Mouse (Mus musculus) stomach, postnatal 0 days (tissue): ENCODE measurements around the gene Mogs. TPM values are rescaled to one million over a fixed set of nuclear protein-coding genes. Genes with fewer than 3 reads are reported as not detected.

Source experiments
- ATAC-seq: fragments of 200-750 bp; cut with Nextera tagmentation; 2 replicates; pipeline ENCODE4 v1.8.0; 2017; ENCODE audit not compliant: low FRiP score, low TSS enrichment
- DNase-seq: peaks from one replicate; pipeline ENCODE4 v3.0.0-alpha.2; 2016; ENCODE audit warnings: low spot score
- H3K27ac ChIP-seq: fragments of 300-500 bp; sonication (generic); replicated peaks from 2 replicates; pipeline ENCODE4 v1.5.1; 2014; ENCODE audit warnings: mild to moderate bottlenecking, control low read depth
- H3K27me3 ChIP-seq: fragments of 300-500 bp; sonication (generic); 2 replicates; pipeline ENCODE4 v1.6.1; 2014; ENCODE audit warnings: low read length; ENCODE audit not compliant: control insufficient read depth, insufficient read depth
- H3K36me3 ChIP-seq: fragments of 300-500 bp; sonication (generic); 2 replicates; pipeline ENCODE4 v1.6.1; 2014; ENCODE audit warnings: low read length, mixed read lengths; ENCODE audit not compliant: control insufficient read depth, insufficient read depth
- H3K4me1 ChIP-seq: fragments of 300-500 bp; sonication (generic); replicated peaks from 2 replicates; pipeline ENCODE4 v1.6.1; 2014; ENCODE audit warnings: antibody characterized with exemption; ENCODE audit not compliant: control insufficient read depth, insufficient read depth
- H3K4me2 ChIP-seq: fragments of 300-500 bp; sonication (generic); replicated peaks from 2 replicates; pipeline ENCODE4 v1.6.1; 2014; ENCODE audit warnings: low read depth, mild to moderate bottlenecking, control low read depth, moderate library complexity
- H3K4me3 ChIP-seq: fragments of 300-500 bp; sonication (generic); 2 replicates; pipeline ENCODE4 v1.5.1; 2014; ENCODE audit warnings: low read depth, low read length, control low read depth
- H3K9ac ChIP-seq: fragments of 300-500 bp; sonication (generic); 2 replicates; pipeline ENCODE4 v1.6.1; 2014; ENCODE audit warnings: mild to moderate bottlenecking, low read length, control low read depth, mixed read lengths
- H3K9me3 ChIP-seq: fragments of 300-500 bp; sonication (generic); 2 replicates; pipeline ENCODE4 v1.6.1; 2016; ENCODE audit warnings: low read length; ENCODE audit not compliant: control insufficient read depth
- CTCF ChIP-seq: IDR thresholded peaks from 2 replicates; pipeline ENCODE4 v1.5.1; 2016; ENCODE audit warnings: antibody characterized with exemption, low read depth, mild to moderate bottlenecking, moderate library complexity
- EP300 ChIP-seq: optimal IDR thresholded peaks from 2 replicates; pipeline ENCODE3; 2016; ENCODE audit warnings: antibody characterized with exemption
- WGBS: fragments of 180-500 bp; shearing (Covaris S2); extraction: QIAGEN DNeasy Blood & Tissue Kit; methylation state at CpG from one replicate; pipeline ENCODE4 v1.1.7; 2014; 5-methylcytosine and 5-hydroxymethylcytosine counted together
- polyA plus RNA-seq: library from polyadenylated mRNA; unstranded; fragments of >200 nt; fragmentation: Nextera tagmentation; extraction: Ambion mirVana; gene quantifications from 2 replicates; pipeline ENCODE4 v1.2.1, GENCODE M21; 2015

Mogs gene
- polyA plus RNA-seq, 1 experiment from 2014 or later: 23.2 TPM

DNA sequence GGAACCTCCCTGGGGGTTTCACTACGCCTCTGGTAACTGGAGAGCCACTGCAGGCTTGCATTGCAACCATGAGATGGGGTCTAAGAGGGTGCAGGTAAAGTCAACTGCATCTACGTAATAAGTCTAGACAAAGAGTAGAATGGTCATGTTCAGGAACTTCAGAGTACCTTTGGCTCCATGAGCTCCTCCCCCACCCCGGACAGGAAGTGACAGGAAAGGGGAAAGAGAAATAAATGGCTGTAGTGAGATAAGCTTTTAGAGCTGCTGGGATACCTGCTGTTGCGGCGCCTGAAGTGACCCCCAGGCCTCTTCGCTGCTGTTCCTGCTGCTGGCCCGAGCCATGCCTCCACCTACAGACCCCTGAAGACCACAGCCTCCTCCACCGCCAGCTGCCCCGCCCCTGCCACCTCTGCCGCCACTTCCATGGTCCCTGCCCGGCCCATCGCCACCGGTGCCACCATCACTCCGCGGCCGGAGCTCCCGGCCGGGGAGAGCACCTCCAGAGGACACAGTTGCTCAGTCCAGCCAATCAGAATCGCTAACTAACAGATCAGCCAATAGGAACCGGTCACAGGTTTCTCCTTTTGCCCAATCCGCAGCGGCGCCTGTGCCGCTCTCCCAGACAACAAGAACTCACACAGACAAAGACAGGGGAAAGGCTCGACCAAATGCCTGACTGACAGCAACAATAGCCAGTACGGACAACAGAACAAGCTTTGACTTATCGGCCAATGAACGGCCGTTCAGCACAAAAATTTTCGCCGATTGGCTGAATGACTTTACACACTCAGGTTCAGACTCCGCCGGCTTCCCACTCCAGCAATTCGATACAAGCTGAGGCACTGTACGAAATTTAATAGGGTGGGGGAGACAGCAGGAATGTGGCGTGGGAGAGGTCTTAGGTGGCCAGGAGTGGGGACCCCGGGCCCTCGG, 5.9 kb downstream of the Mogs start, which contains the start of gene Wbp1:
Gene Wbp1, minus strand, starts transcription at position 630 of the 933 bp plus-strand sequence.
- Histone ChIP-seq H3K4me2 (peak within 1 kb of the TSS; percentile 99), H3K9ac (peak within 1 kb of the TSS; percentile 73), H3K4me1 (no peaks in the 10 kb centered on the region; the same call in none of the 2 replicates), H3K36me3 (peaks cover 5% of the 10 kb centered on the region), H3K9me3 (no peaks in the 10 kb centered on the region), H3K27me3 (no peaks in the 10 kb centered on the region), H3K27ac (peak within 1 kb of the TSS; percentile 92), H3K4me3 (peak within 1 kb of the TSS; percentile 70)
- ATAC-seq: peak; percentile 96
- peak; percentile 37 for TF ChIP-seq CTCF
- no peak for TF ChIP-seq EP300
- peak; percentile 96 for DNase-seq
- WGBS: under 1% methylated on average over 38 of the region's 38 CpGs

DNA sequence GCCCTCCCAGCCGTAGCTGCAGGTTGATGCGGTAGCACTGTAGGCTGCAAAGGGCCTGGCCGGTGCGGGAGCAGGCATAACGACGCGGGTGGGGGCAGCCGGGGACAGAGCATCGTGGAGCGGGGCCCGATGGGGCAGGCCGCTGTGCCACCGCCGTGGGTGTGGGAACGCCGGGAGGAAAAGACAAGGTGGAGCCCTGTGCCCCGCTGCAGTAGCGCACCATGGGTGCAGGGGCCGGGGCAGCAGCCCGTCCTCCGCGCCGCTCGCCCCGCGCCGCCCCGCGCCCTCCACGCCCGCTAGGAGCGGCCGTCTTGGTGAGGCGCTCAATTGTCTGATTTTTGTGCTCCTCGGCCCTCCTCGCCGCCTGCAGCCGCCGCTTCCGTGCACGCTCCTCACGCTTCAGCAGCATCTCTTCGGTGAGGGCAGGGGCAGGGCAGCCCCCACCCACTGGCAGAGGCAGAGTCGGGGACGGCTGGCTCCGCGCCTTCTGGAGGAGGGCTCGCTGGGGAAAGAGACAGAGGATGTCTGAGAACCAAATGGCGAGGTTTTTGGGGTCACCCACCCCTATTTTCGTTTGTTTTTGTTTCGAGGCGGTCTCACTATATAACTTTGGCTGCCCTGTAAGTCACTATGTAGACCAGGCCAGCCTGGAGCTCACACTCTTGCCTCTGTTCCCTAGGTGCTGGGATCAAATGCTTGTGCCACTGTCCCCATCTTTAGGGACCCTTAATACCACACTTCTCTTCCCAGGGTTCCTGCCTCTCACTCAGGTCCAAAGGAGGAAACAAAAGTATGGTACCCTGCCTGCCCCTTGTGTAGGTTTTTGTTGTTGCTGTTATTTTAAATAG, 6.8 kb downstream of the Mogs start:
- Histone ChIP-seq H3K9ac (peak overlapping the region; percentile 69), H3K27me3 (no peaks in the 10 kb centered on the region), H3K9me3 (no peaks in the 10 kb centered on the region), H3K27ac (peak overlapping the region; percentile 92), H3K36me3 (peaks cover 5% of the 10 kb centered on the region), H3K4me3 (peak overlapping the region; percentile 70), H3K4me1 (no peaks in the 10 kb centered on the region; the same call in none of the 2 replicates), H3K4me2 (peak overlapping the region; percentile 99)
- ATAC-seq (peak; percentile 43; the same call in 1 of the 2 replicates), DNase-seq (no peak)
- 1% methylated on average over 51 of the region's 52 CpGs for WGBS
- TF ChIP-seq EP300: no peak
- no peak for TF ChIP-seq CTCF

DNA sequence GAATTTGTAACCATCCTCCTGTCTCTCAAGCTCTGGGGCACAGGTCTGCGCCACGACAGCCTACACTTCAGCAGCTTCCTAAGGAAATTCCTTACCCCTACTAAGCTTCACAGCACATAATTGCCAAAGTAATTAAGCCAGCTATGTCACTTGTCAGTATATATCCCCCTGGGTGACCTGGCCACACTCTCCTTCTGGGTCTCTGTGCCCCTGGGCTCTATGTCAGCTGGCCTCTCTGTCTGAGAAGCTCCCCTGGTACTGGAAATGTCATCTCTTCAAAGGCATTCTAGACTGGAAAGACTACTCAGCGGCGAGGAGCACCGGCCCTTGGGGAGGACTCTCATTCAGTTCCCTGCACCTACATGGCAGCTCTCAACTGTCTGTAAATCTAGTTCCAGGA, 7.7 kb downstream of the Mogs start:
- H3K36me3 ChIP-seq: peaks cover 2% of the 10 kb centered on the region
- no peaks in the 10 kb centered on the region; the same call in none of the 2 replicates for H3K4me1 ChIP-seq
- H3K9me3 ChIP-seq: no peaks in the 10 kb centered on the region
- DNase-seq (no peak), ATAC-seq (no peak)
- H3K9ac ChIP-seq: no peak overlapping the region
- H3K27me3 ChIP-seq: no peaks in the 10 kb centered on the region
- TF ChIP-seq EP300 (no peak), CTCF (no peak)
- no peak overlapping the region for H3K4me2 ChIP-seq
- no peak overlapping the region for H3K4me3 ChIP-seq
- no peak overlapping the region for H3K27ac ChIP-seq
- WGBS: 76% methylated on average over 5 of the region's 5 CpGs

DNA sequence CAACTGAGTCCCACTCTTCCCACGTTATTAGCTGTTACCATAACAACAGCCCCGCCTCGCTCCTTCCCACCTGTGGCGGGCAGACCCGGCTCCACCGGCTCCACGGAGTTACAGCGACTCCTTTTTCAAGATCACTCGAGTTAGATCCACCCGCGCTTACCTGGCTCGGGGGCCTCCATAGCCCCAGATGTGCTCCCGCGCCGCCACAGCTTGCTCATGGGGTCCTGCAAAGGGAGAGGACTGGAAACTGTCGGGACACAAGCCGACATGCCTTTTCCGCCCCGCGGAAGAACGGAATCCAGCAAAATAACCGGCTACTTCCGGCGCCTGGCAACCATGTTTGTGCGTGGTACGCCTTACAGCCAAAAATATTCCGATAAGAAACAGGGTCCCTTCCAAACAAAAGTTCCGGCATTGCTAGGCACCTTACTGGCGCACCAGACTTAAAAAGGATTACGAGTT, 9.6 kb downstream of the Mogs start:
- peak overlapping the region; percentile 91 for H3K4me2 ChIP-seq
- TF ChIP-seq EP300 (no peak), CTCF (no peak)
- H3K27ac ChIP-seq: no peak overlapping the region

DNA sequence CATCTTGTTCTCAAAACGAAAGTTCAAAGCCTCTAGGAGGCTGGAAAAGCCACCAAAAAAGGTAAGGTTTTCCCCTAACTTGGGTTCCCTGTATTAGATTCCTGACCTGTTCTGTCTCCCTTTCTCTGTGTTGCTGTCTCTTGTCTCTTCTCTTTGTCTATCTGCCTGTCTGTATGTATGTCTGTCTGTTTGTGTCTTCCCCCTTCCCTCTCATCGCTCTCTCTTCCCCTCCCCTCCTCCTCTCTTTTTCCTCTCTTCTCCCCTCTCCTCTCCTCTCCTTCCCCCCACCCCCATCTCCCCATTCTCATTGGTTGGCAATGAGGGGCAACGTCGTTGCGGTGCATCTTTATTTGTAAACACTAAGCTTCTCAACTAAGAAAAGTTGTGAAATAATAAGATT, 10.0 kb downstream of the Mogs start, which contains the start of gene Ino80b:
Gene Ino80b, minus strand, starts transcription at position 101 of the 400 bp plus-strand sequence.
- Histone ChIP-seq H3K4me3 (peak within 1 kb of the TSS; percentile 80), H3K9me3 (no peaks in the 10 kb centered on the region), H3K27me3 (no peaks in the 10 kb centered on the region), H3K9ac (peak within 1 kb of the TSS; percentile 75), H3K4me2 (peak within 1 kb of the TSS; percentile 91), H3K27ac (no peak within 1 kb of the TSS), H3K36me3 (no peaks in the 10 kb centered on the region), H3K4me1 (no peaks in the 10 kb centered on the region; the same call in none of the 2 replicates)
- WGBS: 23% methylated on average over 5 of the region's 5 CpGs
- DNase-seq (no peak), ATAC-seq (no peak)
- TF ChIP-seq CTCF (no peak), EP300 (no peak)

More for the DNA sequence above, 9.6 kb downstream of the Mogs start:
- Histone ChIP-seq H3K4me3 (peak overlapping the region; percentile 80), H3K36me3 (no peaks in the 10 kb centered on the region), H3K27me3 (no peaks in the 10 kb centered on the region), H3K9me3 (no peaks in the 10 kb centered on the region), H3K9ac (peak overlapping the region; percentile 75), H3K4me1 (no peaks in the 10 kb centered on the region; the same call in none of the 2 replicates)
- ATAC-seq (peak; percentile 22), DNase-seq (peak; percentile 91)
- WGBS: under 1% methylated on average over 30 of the region's 30 CpGs
